Mouse (Mus musculus): Measurements from ENCODE around the gene Rev3l.

DNA sequence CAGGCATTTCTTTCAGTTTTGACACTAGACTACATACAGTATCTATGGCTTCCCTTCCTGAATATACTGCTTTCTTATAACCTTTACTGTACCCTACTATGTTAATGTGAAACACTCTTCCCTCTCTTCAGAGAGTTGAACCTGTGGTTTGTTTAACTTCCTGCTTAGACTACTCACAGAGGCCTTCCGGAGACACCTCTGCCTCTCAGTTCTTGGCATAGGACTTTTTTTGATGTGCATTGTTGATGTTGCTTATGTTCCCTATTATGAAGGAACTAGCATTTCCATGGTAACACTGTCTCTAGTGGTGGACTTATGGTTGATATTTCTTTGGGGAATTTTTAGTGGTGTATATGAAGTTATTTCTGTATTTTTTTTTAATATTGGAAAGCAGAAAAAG lies 61.4 kb downstream of the Rev3l start:
- TF ChIP-seq CTCF (IDR thresholded peaks at IDR 0.05) (no peak), POLR2A (IDR thresholded peaks at IDR 0.05; ENCODE audit: insufficient read depth, low read depth, low read length) (no peak)
